Mouse (Mus musculus) heart, embryonic 11.5 days (tissue): ENCODE results near the gene Iqcm. TPM values are rescaled to one million over a fixed set of nuclear protein-coding genes. Genes with fewer than 3 reads are reported as not detected.

ENCODE experiments used
- ATAC-seq: fragments of 200-750 bp; cut with Nextera tagmentation; replicated peaks from 2 replicates; pipeline ENCODE4 v1.8.0; 2017; ENCODE audit warnings: moderate library complexity; ENCODE audit not compliant: insufficient number of reproducible peaks, low FRiP score, low TSS enrichment
- H3K27ac ChIP-seq: fragments of 300-500 bp; sonication (generic); 2 replicates; pipeline ENCODE4 v1.5.1; 2014; ENCODE audit warnings: mild to moderate bottlenecking, low read depth, low read length
- H3K27me3 ChIP-seq: fragments of 300-500 bp; sonication (generic); 2 replicates; pipeline ENCODE4 v1.6.1; 2014; ENCODE audit warnings: mild to moderate bottlenecking, low read length, mixed read lengths; ENCODE audit not compliant: control insufficient read depth, insufficient read depth
- H3K36me3 ChIP-seq: fragments of 300-500 bp; sonication (generic); 2 replicates; pipeline ENCODE4 v1.6.1; 2014; ENCODE audit warnings: mild to moderate bottlenecking, low read length, moderate library complexity, mixed read lengths; ENCODE audit not compliant: control insufficient read depth, insufficient read depth
- H3K4me1 ChIP-seq: fragments of 300-500 bp; sonication (generic); 2 replicates; pipeline ENCODE4 v1.6.1; 2014; ENCODE audit warnings: low read length; ENCODE audit not compliant: control insufficient read depth, insufficient read depth
- H3K4me2 ChIP-seq: fragments of 300-500 bp; sonication (generic); 2 replicates; pipeline ENCODE4 v1.6.1; 2014; ENCODE audit warnings: mild to moderate bottlenecking, moderate library complexity
- H3K4me3 ChIP-seq: fragments of 300-500 bp; sonication (generic); 2 replicates; pipeline ENCODE4 v1.5.1; 2014; ENCODE audit warnings: low read depth, low read length
- H3K9ac ChIP-seq: fragments of 300-500 bp; sonication (generic); 2 replicates; pipeline ENCODE4 v1.6.1; 2014; ENCODE audit warnings: mild to moderate bottlenecking, low read depth, low read length, moderate library complexity
- H3K9me3 ChIP-seq: fragments of 300-500 bp; sonication (generic); replicated peaks from 2 replicates; pipeline ENCODE4 v1.6.1; 2016; ENCODE audit warnings: low read length; ENCODE audit not compliant: control insufficient read depth
- WGBS: fragments of 180-500 bp; shearing (Covaris S2); extraction: QIAGEN DNeasy Blood & Tissue Kit; methylation state at CpG from one replicate; pipeline ENCODE4 v1.1.7; 2014; ENCODE audit not compliant: insufficient replicate concordance; 5-methylcytosine and 5-hydroxymethylcytosine counted together
- polyA plus RNA-seq: library from polyadenylated mRNA; unstranded; fragments of >200 nt; fragmentation: Nextera tagmentation; extraction: Ambion mirVana; gene quantifications from 2 replicates; pipeline ENCODE4 v1.2.1, GENCODE M21; 2014

Iqcm gene
- polyA plus RNA-seq, 1 experiment from 2014 or later, result not detected

DNA sequence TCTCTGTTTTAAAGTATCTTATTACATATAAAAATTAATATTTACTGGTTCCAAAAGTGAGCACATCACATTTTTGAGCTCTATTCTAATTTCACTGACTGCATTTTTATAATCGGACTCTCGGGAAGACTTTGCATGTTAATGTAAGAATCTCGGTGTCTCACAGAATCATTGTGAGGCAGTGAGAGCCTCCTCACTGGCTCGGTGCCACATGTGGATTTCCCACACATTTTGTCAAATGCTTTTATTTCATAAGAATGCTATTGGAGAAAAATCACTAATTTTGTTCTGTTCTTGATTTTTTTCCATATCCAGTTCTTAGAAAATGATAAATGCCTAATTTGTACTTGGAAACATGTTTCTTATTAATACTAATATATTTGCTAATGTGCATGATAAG lies 570.0 kb downstream of the Iqcm start:
- Histone ChIP-seq H3K9me3 (no peaks in the 10 kb centered on the region), H3K36me3 (no peaks in the 10 kb centered on the region), H3K4me3 (no peak overlapping the region), H3K4me1 (no peaks in the 10 kb centered on the region), H3K27ac (no peak overlapping the region), H3K9ac (no peak overlapping the region), H3K4me2 (no peak overlapping the region), H3K27me3 (no peaks in the 10 kb centered on the region)
- ATAC-seq, result no peak
- 84% methylated on average over 4 of the region's 4 CpGs for WGBS

Other genes starting within 250 kb of the Iqcm start
- gene Rasd2, start 234.8 kb upstream of the Iqcm start, polyA plus RNA-seq, result 0.10 and 0.16 TPM in 2 replicates
- 0.24 and 0.25 TPM in 2 replicates for gene Gm10358, start 42.1 kb upstream of the Iqcm start, polyA plus RNA-seq